Mouse (Mus musculus) heart, postnatal 4 days (tissue): ENCODE results near the gene Rdh16. TPM values are rescaled to one million over a fixed set of nuclear protein-coding genes. Genes with fewer than 3 reads are reported as not detected.
"Not testable (repeated sequence)": the region's sequence is repeated elsewhere in the genome, so short reads cannot be mapped to it uniquely, and the experiment has no call there.

Source experiments
- DNase-seq: peaks from one replicate; pipeline ENCODE4 v3.0.0; 2021
- total RNA-seq, 2 experiments: library from RNA; stranded (reverse); gene quantifications; 2 replicates each; pipeline ENCODE4 v1.2.3; 2021

The Rdh16 gene
- not detected for total RNA-seq

GRCm38 (mm10) chr10:127800891-127801290 lies at the start of gene Rdh16:
Gene Rdh16 (plus strand): TSS chr10:127801152.
- no peak for DNase-seq

- peak; percentile 54 for DNase-seq
Observed at GRCm38 (mm10) chr10:127751548-127751947, 49.4 kb upstream of the Rdh16 start, which contains the start of gene Gpr182. Gene Gpr182 (minus strand): TSS chr10:127751732.

GRCm38 (mm10) chr10:127754566-127755166 lies 46.3 kb upstream of the Rdh16 start:
- DNase-seq, result peak; percentile 54

- no peak for DNase-seq
Observed at GRCm38 (mm10) chr10:127755246-127755645, 45.7 kb upstream of the Rdh16 start.

GRCm38 (mm10) chr10:127755770-127756468 lies 45.0 kb upstream of the Rdh16 start:
- DNase-seq, result peak; percentile 50

GRCm38 (mm10) chr10:127759181-127760110 lies 41.5 kb upstream of the Rdh16 start, which contains the start of the genes Rdh1 and Rdh16f1:
Gene Rdh1 (plus strand): TSS chr10:127759721.
Gene Rdh16f1 (plus strand): TSS chr10:127759787.
- DNase-seq, result no peak

- DNase-seq, result not testable (repeated sequence)
Observed at GRCm38 (mm10) chr10:127762926-127763325, 38.0 kb upstream of the Rdh16 start.

- no peak for DNase-seq
Observed at GRCm38 (mm10) chr10:127763914-127764680, 36.9 kb upstream of the Rdh16 start.

GRCm38 (mm10) chr10:127766564-127766963 lies 34.4 kb upstream of the Rdh16 start:
- no peak for DNase-seq

GRCm38 (mm10) chr10:127776011-127776410 lies 24.9 kb upstream of the Rdh16 start, which contains the start of gene Rdh9:
Gene Rdh9 (plus strand): TSS chr10:127776386.
- no peak for DNase-seq

- DNase-seq, result not testable (repeated sequence)
Observed at GRCm38 (mm10) chr10:127782321-127782720, 18.6 kb upstream of the Rdh16 start.

GRCm38 (mm10) chr10:127785411-127785810 lies 15.5 kb upstream of the Rdh16 start:
- not testable (repeated sequence) for DNase-seq

GRCm38 (mm10) chr10:127799295-127799694 lies 1.7 kb upstream of the Rdh16 start:
- DNase-seq, result no peak

- DNase-seq, result no peak
Observed at GRCm38 (mm10) chr10:127801612-127802011, 660 bp downstream of the Rdh16 start.

- DNase-seq, result no peak
Observed at GRCm38 (mm10) chr10:127802236-127802635, 1.3 kb downstream of the Rdh16 start.

- no peak for DNase-seq
Observed at GRCm38 (mm10) chr10:127804416-127804815, 3.5 kb downstream of the Rdh16 start.

- no peak for DNase-seq
Observed at GRCm38 (mm10) chr10:127815888-127816287, 14.9 kb downstream of the Rdh16 start.

- not testable (repeated sequence) for DNase-seq
Observed at GRCm38 (mm10) chr10:127817268-127817910, 16.4 kb downstream of the Rdh16 start.

GRCm38 (mm10) chr10:127821806-127822205 lies 20.9 kb downstream of the Rdh16 start:
- DNase-seq, result not testable (repeated sequence)

- DNase-seq, result peak; percentile 5
Observed at GRCm38 (mm10) chr10:127825386-127825785, 24.4 kb downstream of the Rdh16 start.

- DNase-seq, result no peak
Observed at GRCm38 (mm10) chr10:127829121-127829520, 28.2 kb downstream of the Rdh16 start.
